Mouse (Mus musculus) CH12.LX (cell line): ENCODE results near the gene Mcl1. TPM values are rescaled to one million over a fixed set of nuclear protein-coding genes. Genes with fewer than 3 reads are reported as not detected.

Source experiments
- DNase-seq: peaks from one replicate; pipeline ENCODE4 v3.0.0-alpha.2; 2013; ENCODE audit errors: extremely low read depth
- H3K27ac ChIP-seq: 2 replicates; pipeline ENCODE4 v1.5.1; 2012; ENCODE audit warnings: low read depth, mild to moderate bottlenecking, control low read depth, moderate library complexity; ENCODE audit not compliant: insufficient read depth
- H3K27me3 ChIP-seq: replicated peaks from 2 replicates; pipeline ENCODE3; 2012; ENCODE audit warnings: inconsistent platforms
- H3K36me3 ChIP-seq, 2 experiments: replicated peaks in 1 of 2; 2 replicates each; pipeline versions ENCODE3 to v1.6.1; 2012; ENCODE audit warnings: inconsistent platforms in 1 of 2, low read length in 1 of 2, mild to moderate bottlenecking in 1 of 2, mixed read lengths in 1 of 2, moderate library complexity in 1 of 2; ENCODE audit not compliant: control insufficient read depth in 1 of 2, insufficient read depth in 1 of 2
- H3K4me1 ChIP-seq, 2 experiments: 2 replicates each; pipeline ENCODE4 v1.6.1; 2012; ENCODE audit warnings: inconsistent platforms in 1 of 2, moderate library complexity in 1 of 2; ENCODE audit not compliant: insufficient read depth in 2 of 2, control insufficient read depth in 1 of 2
- H3K4me2 ChIP-seq: 2 replicates; pipeline ENCODE4 v1.6.1; 2012; ENCODE audit warnings: low read depth, mild to moderate bottlenecking, control low read depth; ENCODE audit not compliant: poor library complexity, insufficient read depth, severe bottlenecking
- H3K4me3 ChIP-seq, 3 experiments: fragments of 150-350 bp in 1 of 3; sonication (generic) in 1 of 3; replicated peaks in 1 of 3; 2 replicates each; pipeline versions ENCODE3 to v1.5.1; 2011 to 2012; ENCODE audit warnings: low read depth in 2 of 3, low read length in 2 of 3, mild to moderate bottlenecking in 2 of 3, moderate library complexity in 2 of 3, control low read depth in 1 of 3, improper control_type of control experiment in 1 of 3, inconsistent platforms in 1 of 3, mixed read lengths in 1 of 3; ENCODE audit not compliant: poor library complexity in 1 of 3
- H3K79me2 ChIP-seq: replicated peaks from 2 replicates; pipeline ENCODE4 v1.6.1; 2012; ENCODE audit warnings: mild to moderate bottlenecking, moderate library complexity; ENCODE audit not compliant: control insufficient read depth, poor library complexity, insufficient read depth, severe bottlenecking; ENCODE audit errors: extremely low read depth
- H3K9ac ChIP-seq: 2 replicates; pipeline ENCODE4 v1.6.1; 2012; ENCODE audit warnings: low read depth, mild to moderate bottlenecking, control low read depth, moderate library complexity; ENCODE audit not compliant: insufficient read depth
- H3K9me3 ChIP-seq: replicated peaks from 2 replicates; pipeline ENCODE3; 2012; ENCODE audit warnings: low read length, inconsistent platforms, mixed read lengths
- CHD1 ChIP-seq: IDR thresholded peaks from 2 replicates; pipeline ENCODE4 v1.6.1; 2012; ENCODE audit warnings: low read depth, low read length, improper control_type of control experiment, inconsistent platforms
- CHD2 ChIP-seq: IDR thresholded peaks from 2 replicates; pipeline ENCODE4 v1.6.1; 2011; ENCODE audit warnings: low read length, improper control_type of control experiment
- CTCF ChIP-seq, 2 experiments: IDR thresholded peaks in 1 of 2; conservative IDR thresholded peaks in 1 of 2; 2 replicates each; pipeline ENCODE4 v1.5.1; 2011 to 2012; ENCODE audit warnings: low read depth in 2 of 2, low read length in 2 of 2, improper control_type of control experiment in 1 of 2, inconsistent platforms in 1 of 2, mild to moderate bottlenecking in 1 of 2, moderate library complexity in 1 of 2
- E2F4 ChIP-seq: IDR thresholded peaks from 2 replicates; pipeline ENCODE4 v1.6.1; 2011; ENCODE audit warnings: low read depth, low read length, improper control_type of control experiment; ENCODE audit not compliant: insufficient replicate concordance
- EP300 ChIP-seq: IDR thresholded peaks from 2 replicates; pipeline ENCODE4 v1.6.1; 2011; ENCODE audit warnings: low read length, improper control_type of control experiment
- ETS1 ChIP-seq: conservative IDR thresholded peaks from 2 replicates; pipeline ENCODE4 v1.6.1; 2012; ENCODE audit warnings: low read depth, mild to moderate bottlenecking, inconsistent platforms, low read length, improper control_type of control experiment, moderate library complexity
- GABPA ChIP-seq: IDR thresholded peaks from 2 replicates; pipeline ENCODE4 v1.6.1; 2012; ENCODE audit warnings: low read depth, low read length, improper control_type of control experiment, inconsistent platforms; ENCODE audit not compliant: insufficient replicate concordance
- HCFC1 ChIP-seq: IDR thresholded peaks from 2 replicates; pipeline ENCODE4 v1.6.1; 2012; ENCODE audit warnings: low read depth, mild to moderate bottlenecking, inconsistent platforms, low read length, improper control_type of control experiment
- IRF4 ChIP-seq: IDR thresholded peaks from 2 replicates; pipeline ENCODE4 v1.6.1; 2014; ENCODE audit warnings: low read depth, mild to moderate bottlenecking, inconsistent platforms, low read length, improper control_type of control experiment
- KAT2A ChIP-seq: IDR thresholded peaks from 2 replicates; pipeline ENCODE4 v1.6.1; 2012; ENCODE audit warnings: low read length, improper control_type of control experiment, inconsistent platforms; ENCODE audit not compliant: insufficient replicate concordance
- MAFK ChIP-seq: IDR thresholded peaks from 2 replicates; pipeline ENCODE4 v1.6.1; 2011; ENCODE audit warnings: low read length, improper control_type of control experiment; ENCODE audit not compliant: insufficient replicate concordance
- MAZ ChIP-seq: IDR thresholded peaks from 2 replicates; pipeline ENCODE4 v1.6.1; 2012; ENCODE audit warnings: low read depth, mild to moderate bottlenecking, inconsistent platforms, low read length, improper control_type of control experiment, moderate library complexity
- MEF2A ChIP-seq: IDR thresholded peaks from 2 replicates; pipeline ENCODE4 v1.6.1; 2014; ENCODE audit warnings: low read depth, mild to moderate bottlenecking, inconsistent platforms, low read length, improper control_type of control experiment, borderline replicate concordance
- MYC ChIP-seq: IDR thresholded peaks from 2 replicates; pipeline ENCODE4 v1.6.1; 2011; ENCODE audit warnings: low read depth, mild to moderate bottlenecking, improper control_type of control experiment, low read length
- NELFE ChIP-seq: IDR thresholded peaks from 2 replicates; pipeline ENCODE4 v1.6.1; 2011; ENCODE audit warnings: low read depth, low read length, improper control_type of control experiment
- NRF1 ChIP-seq: IDR thresholded peaks from 2 replicates; pipeline ENCODE4 v1.6.1; 2014; ENCODE audit warnings: low read depth, mild to moderate bottlenecking, inconsistent platforms, low read length, improper control_type of control experiment, moderate library complexity
- PAX5 ChIP-seq: IDR thresholded peaks from 2 replicates; pipeline ENCODE4 v1.6.1; 2012; ENCODE audit warnings: low read length, inconsistent platforms, mixed read lengths
- POLR2AphosphoS2 ChIP-seq: IDR thresholded peaks from 2 replicates; pipeline ENCODE4 v1.6.1; 2011; ENCODE audit warnings: low read depth, low read length, improper control_type of control experiment
- RAD21 ChIP-seq: IDR thresholded peaks from 2 replicates; pipeline ENCODE4 v1.6.1; 2011; ENCODE audit warnings: low read depth, mild to moderate bottlenecking, low read length, improper control_type of control experiment, moderate library complexity
- RCOR1 ChIP-seq: conservative IDR thresholded peaks from 2 replicates; pipeline ENCODE4 v1.6.1; 2012; ENCODE audit warnings: low read depth, mild to moderate bottlenecking, inconsistent platforms, low read length, improper control_type of control experiment
- SIN3A ChIP-seq: IDR thresholded peaks from 2 replicates; pipeline ENCODE4 v1.6.1; 2012; ENCODE audit warnings: low read length, improper control_type of control experiment, inconsistent platforms
- SMC3 ChIP-seq: IDR thresholded peaks from 2 replicates; pipeline ENCODE4 v1.6.1; 2011; ENCODE audit warnings: low read depth, low read length, improper control_type of control experiment
- TBP ChIP-seq: conservative IDR thresholded peaks from 2 replicates; pipeline ENCODE4 v1.6.1; 2011; ENCODE audit warnings: low read depth, low read length, improper control_type of control experiment
- TCF12 ChIP-seq: IDR thresholded peaks from 2 replicates; pipeline ENCODE4 v1.6.1; 2014; ENCODE audit warnings: low read depth, mild to moderate bottlenecking, inconsistent platforms, low read length, improper control_type of control experiment
- UBTF ChIP-seq: IDR thresholded peaks from 2 replicates; pipeline ENCODE4 v1.6.1; 2012; ENCODE audit warnings: low read depth, mild to moderate bottlenecking, inconsistent platforms, low read length, improper control_type of control experiment, moderate library complexity
- USF1 ChIP-seq: IDR thresholded peaks from 2 replicates; pipeline ENCODE4 v1.6.1; 2014; ENCODE audit warnings: low read depth, mild to moderate bottlenecking, inconsistent platforms, low read length, improper control_type of control experiment
- ZC3H11A ChIP-seq: IDR thresholded peaks from 2 replicates; pipeline ENCODE4 v1.6.1; 2012; ENCODE audit warnings: low read depth, mild to moderate bottlenecking, inconsistent platforms, low read length, improper control_type of control experiment
- dilution Hi-C: fragments of 300-500 bp; cut with MboI; formaldehyde crosslinking; loops from 2 replicates; pipeline ENCODE4 v1.14.3; 2020; ENCODE audit warnings: low sequenced_read_pairs; ENCODE audit not compliant: extremely low pct_unique_long_range_greater_than_20kb, extremely low pct_ligation_motif_present
- in situ Hi-C: fragments of 300-500 bp; cut with MboI; formaldehyde crosslinking; loops from 3 replicates; pipeline ENCODE4 v1.14.3; 2019; ENCODE audit warnings: low sequenced_read_pairs, low pct_ligation_motif_present, low pct_unique_long_range_greater_than_20kb, mixed read lengths
- polyA plus RNA-seq: library from polyadenylated mRNA; unstranded; fragments of >175 nt; gene quantifications from 2 replicates; pipeline ENCODE4 v1.2.1, GENCODE M21; 2012; ENCODE audit warnings: low read depth; ENCODE audit not compliant: insufficient read length
- total RNA-seq, 2 experiments: library from RNA; depleted of rRNA; stranded (reverse); fragments of 300-350 nt in 1 of 2; fragments of >200 nt in 1 of 2; gene quantifications; 2 replicates each; pipeline ENCODE4 v1.2.3; 2012 to 2014

The Mcl1 gene
- total and polyA plus RNA-seq, 3 experiments: 95.9 to 225 (median 188) TPM

DNA sequence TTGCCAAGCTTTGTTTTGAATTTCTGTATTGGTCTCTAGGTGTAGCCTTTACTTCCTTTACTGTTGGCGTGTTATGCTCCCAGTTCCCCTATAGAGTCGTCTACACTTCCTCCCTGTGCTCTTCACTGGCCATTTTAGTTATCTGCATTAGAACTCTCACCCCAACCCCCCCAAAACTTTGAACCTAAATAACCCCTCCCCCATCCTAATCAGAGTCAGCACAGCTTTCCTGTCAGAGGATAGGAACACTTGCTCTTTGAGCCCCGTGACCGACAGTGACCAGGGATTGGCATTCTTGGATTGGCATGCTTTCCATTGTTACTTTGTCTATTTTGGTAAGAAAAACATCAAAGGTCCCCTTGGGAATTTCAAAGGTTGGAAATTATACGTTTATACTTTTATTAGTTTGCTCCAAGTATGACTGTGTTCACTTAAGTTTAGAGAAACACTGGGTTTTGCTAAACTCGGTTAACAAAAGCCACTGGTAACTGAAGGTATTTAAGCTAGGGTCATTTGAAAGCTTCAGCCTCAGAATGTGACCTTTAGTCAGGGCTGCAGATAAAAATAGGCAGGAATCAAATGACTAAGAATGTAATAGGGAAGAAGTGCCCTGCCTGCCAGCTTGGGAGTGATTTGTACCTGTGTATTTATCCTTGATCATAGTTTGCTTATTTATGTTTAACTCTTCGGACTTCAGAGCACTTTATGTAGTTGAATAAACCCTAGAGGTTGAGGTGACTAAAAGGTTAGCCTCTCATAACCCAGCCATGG lies 3.5 kb downstream of the Mcl1 start:
- dilution Hi-C loops: no loop called here
- no peak for DNase-seq
- Histone ChIP-seq H3K27ac (peak overlapping the region; percentile 75), H3K4me2 (peak overlapping the region; percentile 95), H3K36me3 (peaks cover 34 to 60% of the 10 kb centered on the region in 2 experiments), H3K79me2 (peaks cover 78% of the 10 kb centered on the region), H3K9ac (peak overlapping the region; percentile 65), H3K4me1 (peaks cover 9 to 54% of the 10 kb centered on the region in 2 experiments), H3K9me3 (no peaks in the 10 kb centered on the region), H3K27me3 (no peaks in the 10 kb centered on the region), H3K4me3 (peak overlapping the region; percentile 37 to 91 (median 91))
- TF ChIP-seq NRF1: no peak
- TF ChIP-seq CHD1: no peak; the same call in none of the 2 replicates
- 0 out of 2 replicates have a peak, but pooled peaks have one; percentile 17 for TF ChIP-seq POLR2AphosphoS2
- no peak for TF ChIP-seq MAZ
- TF ChIP-seq ETS1: no peak
- TF ChIP-seq MEF2A: peak; percentile 27; the same call in 1 of the 2 replicates
- TF ChIP-seq IRF4: peak; percentile 65
- TF ChIP-seq CHD2: peak; percentile 46; the same call in 1 of the 2 replicates
- no peak for TF ChIP-seq PAX5
- in situ Hi-C loops: no loop called here

GRCm38 (mm10) chr3:95662724-95663449 lies 4.3 kb downstream of the Mcl1 start:
- peaks cover 86% of the 10 kb centered on the region for H3K79me2 ChIP-seq
- no peak for DNase-seq
- H3K27me3 ChIP-seq: no peaks in the 10 kb centered on the region
- dilution Hi-C loops: no loop called here
- peak overlapping the region; percentile 95 for H3K4me2 ChIP-seq
- H3K4me1 ChIP-seq: peaks cover 15 to 55% of the 10 kb centered on the region in 2 experiments
- no peaks in the 10 kb centered on the region for H3K9me3 ChIP-seq
- H3K36me3 ChIP-seq: peaks cover 34 to 63% of the 10 kb centered on the region in 2 experiments
- H3K9ac ChIP-seq: peak overlapping the region; percentile 65
- in situ Hi-C loops: no loop called here
- peak overlapping the region; percentile 91 for H3K27ac ChIP-seq
- peak overlapping the region in 2 of 3 experiments; percentile 91 for H3K4me3 ChIP-seq
- TF ChIP-seq SMC3: no peak
- TF ChIP-seq MYC: no peak
- no peak for TF ChIP-seq ZC3H11A
- no peak for TF ChIP-seq ETS1
- TF ChIP-seq UBTF: no peak
- TF ChIP-seq NELFE: no peak; the same call in 1 of the 2 replicates
- TF ChIP-seq MAFK: no peak
- 0 out of 2 replicates have a peak, but pooled peaks have one; percentile 17 for TF ChIP-seq HCFC1
- TF ChIP-seq NRF1: no peak
- TF ChIP-seq SIN3A: peak; percentile 57; the same call in 1 of the 2 replicates
- no peak for TF ChIP-seq IRF4
- 0 out of 2 replicates have a peak, but pooled peaks have one; percentile 28 for TF ChIP-seq KAT2A
- peak; percentile 42; the same call in 1 of the 2 replicates for TF ChIP-seq EP300
- TF ChIP-seq USF1: no peak
- no peak for TF ChIP-seq RAD21
- TF ChIP-seq MAZ: peak; percentile 32; the same call in 1 of the 2 replicates
- TF ChIP-seq MEF2A: no peak
- TF ChIP-seq TBP: no peak
- TF ChIP-seq GABPA: no peak
- TF ChIP-seq RCOR1: peak; percentile 72; the same call in 1 of the 2 replicates
- peak; percentile 80 for TF ChIP-seq CHD1
- TF ChIP-seq TCF12: no peak
- no peak for TF ChIP-seq CTCF (conservative IDR thresholded peaks at IDR 0.05 in 1 of 2, IDR thresholded peaks at IDR 0.05 in 1 of 2; ENCODE audit: low read depth in 2 of 2, low read length in 2 of 2)
- TF ChIP-seq POLR2AphosphoS2: peak; percentile 33; the same call in 1 of the 2 replicates
- no peak for TF ChIP-seq E2F4
